Mouse (Mus musculus): ENCODE results near the gene Tat.
A peak's percentile ranks its signal among the peaks of the same experiment; 100 is the strongest.

- TF ChIP-seq CTCF (conservative IDR thresholded peaks at IDR 0.05; ENCODE audit: insufficient read depth, insufficient read length, low read depth, low read length) (peak; percentile 47; the same call in 1 of the 2 replicates), POLR2A (IDR thresholded peaks at IDR 0.05; ENCODE audit: low read depth, low read length) (no peak)
Observed at GRCm38 (mm10) chr8:109970323-109970722, 19.9 kb upstream of the Tat start.

Data from kidney, adult 2 months (tissue).